13 mouse cellular contexts compared by ENCODE assay signal in the genomic region with DNA sequence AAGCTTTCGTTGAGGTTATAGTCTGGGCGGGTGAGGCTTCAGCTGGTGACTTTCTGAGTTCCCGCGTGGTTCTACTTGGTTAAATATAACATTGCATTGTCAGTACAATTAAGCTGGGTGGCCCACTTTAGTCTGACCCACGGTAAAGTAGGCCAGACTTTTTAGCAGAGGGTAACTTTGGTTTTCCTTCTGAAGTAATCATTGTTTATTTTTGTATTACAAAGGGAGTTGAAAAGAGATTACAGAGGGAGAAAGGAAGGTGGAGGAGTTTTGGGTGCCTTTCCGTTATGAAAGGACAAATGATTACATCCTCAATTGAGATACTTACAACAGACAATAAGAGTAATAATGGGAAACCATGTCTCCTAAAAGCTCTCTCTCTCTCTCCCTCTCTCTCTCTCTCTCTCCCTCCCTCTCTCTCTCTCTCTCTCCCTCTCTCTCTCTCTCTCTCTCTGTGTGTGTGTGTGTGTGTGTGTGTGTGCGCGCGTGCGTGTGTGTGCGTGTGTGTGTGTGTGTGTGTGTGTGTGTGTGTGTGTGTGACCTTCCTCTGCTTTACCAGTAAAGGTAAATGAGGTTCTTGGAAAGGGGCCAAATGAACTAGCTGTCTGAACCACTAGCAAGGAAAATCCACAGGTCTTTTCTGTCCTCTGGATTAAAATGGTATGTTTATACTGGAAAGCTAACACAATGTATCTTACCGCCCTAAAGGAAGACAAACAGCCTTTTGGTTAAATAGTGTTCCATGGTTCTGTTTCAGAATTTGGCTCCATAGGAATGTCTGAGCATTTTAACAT. TPM values are rescaled to one million over a fixed set of nuclear protein-coding genes. Genes with fewer than 3 reads are reported as not detected.
DNase-seq lines count a peak whose midpoint lies in the region; ATAC-seq and TF ChIP-seq lines count a peak whose summit lies in the region.
"Had no signal": no experiment of that assay in that cellular context is flagged by ENCODE, and none has a peak within 500 bp of the region (broad histone marks: within the 10 kb centered on the region; RNA-seq: fewer than 3 reads in every experiment).

No protein-coding gene starts in this region.

- H3K27me3 ChIP-seq in neural tube, embryonic 11.5 days (ENCODE audit: control insufficient read depth, insufficient read depth, low read length): no peaks in the 10 kb centered on the region; the same call in 1 of the 2 replicates
- peaks cover 64% of the 10 kb centered on the region for H3K27me3 ChIP-seq in embryonic facial prominence, embryonic 14.5 days (replicated peaks; ENCODE audit: control insufficient read depth, insufficient read depth, low read length)
- no peaks in the 10 kb centered on the region for H3K27me3 ChIP-seq in hindbrain, postnatal 0 days (ENCODE audit: insufficient read depth, low read length)

- no peaks in the 10 kb centered on the region for H3K9me3 ChIP-seq in neural tube, embryonic 11.5 days (ENCODE audit: control insufficient read depth, low read length)
- no peaks in the 10 kb centered on the region for H3K9me3 ChIP-seq in embryonic facial prominence, embryonic 14.5 days (ENCODE audit: control insufficient read depth, low read length)
- H3K9me3 ChIP-seq in hindbrain, postnatal 0 days (ENCODE audit: low read length): no peaks in the 10 kb centered on the region
- H3K9me3 ChIP-seq: liver, embryonic 13.5 days had no signal

- no peak for ATAC-seq in neural tube, embryonic 11.5 days (ENCODE audit: insufficient read depth, low FRiP score, low TSS enrichment)
- ATAC-seq in embryonic facial prominence, embryonic 14.5 days (ENCODE audit: low read depth): no peak
- no peak for ATAC-seq in hindbrain, postnatal 0 days

- no peaks in the 10 kb centered on the region for H3K36me3 ChIP-seq in neural tube, embryonic 11.5 days (ENCODE audit: control insufficient read depth, insufficient read depth, low read length)
- no peaks in the 10 kb centered on the region for H3K36me3 ChIP-seq in embryonic facial prominence, embryonic 14.5 days (ENCODE audit: control insufficient read depth, insufficient read depth, low read length)
- H3K36me3 ChIP-seq in hindbrain, postnatal 0 days (ENCODE audit: insufficient read depth, low read length): no peaks in the 10 kb centered on the region
- H3K36me3 ChIP-seq: liver, embryonic 13.5 days had no signal

- peak overlapping the region; percentile 95 for H3K27ac ChIP-seq in neural tube, embryonic 11.5 days (ENCODE audit: low read depth, low read length)
- no peak overlapping the region for H3K27ac ChIP-seq in embryonic facial prominence, embryonic 14.5 days (replicated peaks; ENCODE audit: low read depth, low read length)
- H3K27ac ChIP-seq in hindbrain, postnatal 0 days: peak overlapping the region; percentile 94
- H3K27ac ChIP-seq in olfactory bulb, adult 2 months (ENCODE audit: insufficient read depth, low read depth, low read length): no peak overlapping the region
- H3K27ac ChIP-seq: liver, embryonic 13.5 days had no signal

- peak overlapping the region; percentile 76 for H3K4me3 ChIP-seq in neural tube, embryonic 11.5 days (ENCODE audit: low read depth, low read length)
- H3K4me3 ChIP-seq in embryonic facial prominence, embryonic 14.5 days (ENCODE audit: low read depth, low read length): peak overlapping the region; percentile 32; the same call in 1 of the 2 replicates
- H3K4me3 ChIP-seq in hindbrain, postnatal 0 days (ENCODE audit: low read length): peak overlapping the region; percentile 70
- H3K4me3 ChIP-seq in olfactory bulb, adult 2 months (ENCODE audit: insufficient read depth, low read depth, low read length): peak overlapping the region; percentile 22; the same call in 1 of the 2 replicates
- H3K4me3 ChIP-seq: liver, embryonic 13.5 days had no signal

- no peak for TF ChIP-seq POLR2A in olfactory bulb, adult 2 months (IDR thresholded peaks at IDR 0.05; ENCODE audit: insufficient read depth, low read depth, low read length)

- peak overlapping the region; percentile 87 for H3K9ac ChIP-seq in neural tube, embryonic 11.5 days (ENCODE audit: low read length)
- H3K9ac ChIP-seq in embryonic facial prominence, embryonic 14.5 days (ENCODE audit: low read depth, low read length): no peak overlapping the region
- peak overlapping the region; percentile 69 for H3K9ac ChIP-seq in hindbrain, postnatal 0 days (replicated peaks; ENCODE audit: low read length)
- H3K9ac ChIP-seq: liver, embryonic 13.5 days had no signal

- peak overlapping the region; percentile 93 for H3K4me2 ChIP-seq in neural tube, embryonic 11.5 days (ENCODE audit: low read depth)
- H3K4me2 ChIP-seq in embryonic facial prominence, embryonic 14.5 days (ENCODE audit: low read depth, low read length): peak overlapping the region; percentile 53
- peak overlapping the region; percentile 78 for H3K4me2 ChIP-seq in hindbrain, postnatal 0 days (ENCODE audit: low read depth, low read length)
- H3K4me2 ChIP-seq: liver, embryonic 13.5 days had no signal

- no peak for DNase-seq in neural tube, embryonic 11.5 days (ENCODE audit: low spot score)
- no peak for DNase-seq in neural tube, embryonic 10.5 days (ENCODE audit: extremely low spot score, low spot score)
- DNase-seq in embryonic facial prominence, embryonic 14.5 days (ENCODE audit: low spot score): peak; percentile 31
- DNase-seq in hindbrain, postnatal 0 days (ENCODE audit: low spot score): peak; percentile 62
- no peak for DNase-seq in yolk sac, embryonic 10.5 days (ENCODE audit: low spot score)
- DNase-seq in kidney, postnatal 10 days: no peak
- no peak for DNase-seq in layer of hippocampus, adult 9-10 months (ENCODE audit: low spot score)
- DNase-seq: kidney, postnatal 25 days; liver, embryonic 13.5 days had no signal

- no peak for TF ChIP-seq CTCF in hindbrain, postnatal 0 days (IDR thresholded peaks at IDR 0.05; ENCODE audit: low read depth)
- no peak for TF ChIP-seq CTCF in olfactory bulb, adult 2 months (IDR thresholded peaks at IDR 0.05; ENCODE audit: insufficient read depth, low read depth, low read length)

- WGBS in neural tube, embryonic 11.5 days: 9% methylated on average over 7 of the region's 12 CpGs
- 10% methylated on average over 7 of the region's 12 CpGs for WGBS in embryonic facial prominence, embryonic 14.5 days
- WGBS in hindbrain, postnatal 0 days: 8% methylated on average over 10 of the region's 12 CpGs
- 13% methylated on average over 8 of the region's 12 CpGs for WGBS in olfactory bulb, adult 2 months

- peaks cover 10% of the 10 kb centered on the region for H3K4me1 ChIP-seq in neural tube, embryonic 11.5 days (ENCODE audit: control insufficient read depth, insufficient read depth, low read length)
- H3K4me1 ChIP-seq in embryonic facial prominence, embryonic 14.5 days (ENCODE audit: control insufficient read depth, insufficient read depth, low read length): peaks cover 7% of the 10 kb centered on the region; the same call in 1 of the 2 replicates
- peaks cover 16% of the 10 kb centered on the region for H3K4me1 ChIP-seq in hindbrain, postnatal 0 days (ENCODE audit: insufficient read depth, low read length)
- no peaks in the 10 kb centered on the region for H3K4me1 ChIP-seq in olfactory bulb, adult 2 months (ENCODE audit: control insufficient read depth, insufficient read depth, low read length)

RNA-seq across cellular contexts. Expression of a gene that starts 1.2 kb away (rescaled TPM):
- polyA plus RNA-seq in neural tube, embryonic 11.5 days (2014; fragmentation: Nextera tagmentation; extraction: Ambion mirVana): 27.4 and 29.8 TPM in 2 replicates
- 5.0 TPM in 2 replicates for polyA plus RNA-seq in embryonic facial prominence, embryonic 14.5 days (2014; fragmentation: Nextera tagmentation; extraction: Ambion mirVana)
- total RNA-seq in hindbrain, postnatal 0 days (2014; rRNA removed): 132 and 135 TPM in 2 replicates
- polyA plus RNA-seq in hindbrain, postnatal 0 days (2015; fragmentation: Nextera tagmentation; extraction: Ambion mirVana): 139 and 149 TPM in 2 replicates
- not detected in 2 replicates for polyA plus RNA-seq in olfactory bulb, adult 2 months (2012; ENCODE audit: insufficient read depth, insufficient read length, low replicate concordance, missing spikeins)
- total RNA-seq: granulocyte monocyte progenitor cell, adult 5-6 weeks; megakaryocyte-erythroid progenitor cell, adult 5-6 weeks; MEL had no signal

RNA-seq across cellular contexts. Expression of a gene that starts 53.9 kb away (rescaled TPM):
- 2.5 and 5.1 TPM in 2 replicates for polyA plus RNA-seq in neural tube, embryonic 11.5 days (2014; fragmentation: Nextera tagmentation; extraction: Ambion mirVana)
- 0.51 and 1.1 TPM in 2 replicates for polyA plus RNA-seq in embryonic facial prominence, embryonic 14.5 days (2014; fragmentation: Nextera tagmentation; extraction: Ambion mirVana)
- 2.2 and 11.2 TPM in 2 replicates for total RNA-seq in hindbrain, postnatal 0 days (2014; rRNA removed)
- 10.5 and 11.5 TPM in 2 replicates for polyA plus RNA-seq in hindbrain, postnatal 0 days (2015; fragmentation: Nextera tagmentation; extraction: Ambion mirVana)
- not detected in 2 replicates for polyA plus RNA-seq in olfactory bulb, adult 2 months (2012; ENCODE audit: insufficient read depth, insufficient read length, low replicate concordance, missing spikeins)
- total RNA-seq: granulocyte monocyte progenitor cell, adult 5-6 weeks; megakaryocyte-erythroid progenitor cell, adult 5-6 weeks; MEL had no signal
- polyA plus RNA-seq: liver, embryonic 13.5 days had no signal

Comparison
In these comparisons a context has a peak if more than half of its experiments do, and no peak if none do; other contexts are left out.
1. DNase-seq: peak in embryonic facial prominence, embryonic 14.5 days (single experiment) and hindbrain, postnatal 0 days (single experiment); none in neural tube, embryonic 11.5 days (single experiment), neural tube, embryonic 10.5 days (single experiment), yolk sac, embryonic 10.5 days (single experiment), kidney, postnatal 10 days (single experiment) and layer of hippocampus, adult 9-10 months (single experiment).
2. H3K27ac ChIP-seq: peak in neural tube, embryonic 11.5 days (single experiment) and hindbrain, postnatal 0 days (single experiment); none in embryonic facial prominence, embryonic 14.5 days (single experiment) and olfactory bulb, adult 2 months (single experiment).
3. H3K4me3 ChIP-seq: peak in every context shown above with its lines; median percentile 76 in neural tube, embryonic 11.5 days; 70 in hindbrain, postnatal 0 days; 32 in embryonic facial prominence, embryonic 14.5 days; 22 in olfactory bulb, adult 2 months.
4. Peak in every context shown above with its lines, with median percentiles within 50 percentile points of each other: H3K4me2 ChIP-seq.